Mouse (Mus musculus) adrenal gland, adult 8-10 months (tissue): ENCODE data around the gene Ube2e1. TPM values are rescaled to one million over a fixed set of nuclear protein-coding genes. Genes with fewer than 3 reads are reported as not detected.
A peak's percentile ranks its signal among the peaks of the same experiment; 100 is the strongest.

Experiments
- DNase-seq: peaks from one replicate; pipeline ENCODE4 v3.0.0; 2022
- total RNA-seq, 4 experiments: library from RNA; stranded (reverse); gene quantifications; 2 replicates each; pipeline ENCODE4 v1.2.4; 2022

The Ube2e1 gene
- total RNA-seq = 100 to 1,000 TPM in 1 of 4 experiments, 10 to 100 TPM in 3; 75.9 to 101 (median 93.4) TPM

DNA sequence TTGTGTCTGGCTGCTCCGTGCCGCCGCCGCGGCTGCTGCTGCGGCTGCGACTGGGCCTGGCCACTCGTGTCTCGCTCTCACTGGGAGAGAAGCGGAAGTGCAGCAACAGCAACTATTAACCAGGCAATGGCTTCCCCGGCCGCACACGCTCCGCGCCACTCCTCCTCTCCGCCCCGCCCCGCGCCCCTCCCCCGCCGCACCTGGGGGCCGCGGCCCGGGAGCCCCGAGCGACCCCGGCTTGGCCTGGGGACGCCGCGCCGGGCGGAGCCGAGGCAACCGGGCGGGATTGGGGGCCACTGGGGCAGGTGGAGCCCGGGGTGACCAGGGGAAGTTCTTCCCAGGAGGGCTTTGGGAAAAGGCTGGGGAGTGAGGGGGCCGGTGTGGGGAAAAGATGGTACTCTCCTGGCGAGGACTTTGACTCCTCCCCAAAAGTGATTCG lies at the start of gene Ube2e1:
Gene Ube2e1, minus strand, starts transcription at position 167 of the 439 bp plus-strand sequence.
- DNase-seq = peak; percentile 59

DNA sequence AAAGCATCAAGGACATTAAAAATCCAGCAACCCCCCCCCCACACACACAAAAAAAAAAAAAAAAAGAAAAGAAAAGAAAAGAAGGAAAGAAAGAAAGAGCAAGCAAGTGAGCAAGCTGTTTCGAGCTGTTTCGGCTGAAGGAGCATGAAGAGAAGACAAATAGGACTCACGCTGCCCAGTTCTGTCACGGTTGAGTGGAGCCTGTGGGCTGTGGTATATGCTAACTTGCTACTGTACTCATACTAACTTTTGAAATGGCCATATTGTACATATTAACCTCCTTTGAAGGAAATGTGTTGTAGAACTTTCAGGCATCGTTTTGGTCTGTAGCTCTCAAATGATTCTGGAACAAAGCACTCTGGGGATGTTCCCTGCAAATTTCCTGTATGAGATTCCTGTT lies 48.2 kb upstream of the Ube2e1 start:
- DNase-seq = no peak

DNA sequence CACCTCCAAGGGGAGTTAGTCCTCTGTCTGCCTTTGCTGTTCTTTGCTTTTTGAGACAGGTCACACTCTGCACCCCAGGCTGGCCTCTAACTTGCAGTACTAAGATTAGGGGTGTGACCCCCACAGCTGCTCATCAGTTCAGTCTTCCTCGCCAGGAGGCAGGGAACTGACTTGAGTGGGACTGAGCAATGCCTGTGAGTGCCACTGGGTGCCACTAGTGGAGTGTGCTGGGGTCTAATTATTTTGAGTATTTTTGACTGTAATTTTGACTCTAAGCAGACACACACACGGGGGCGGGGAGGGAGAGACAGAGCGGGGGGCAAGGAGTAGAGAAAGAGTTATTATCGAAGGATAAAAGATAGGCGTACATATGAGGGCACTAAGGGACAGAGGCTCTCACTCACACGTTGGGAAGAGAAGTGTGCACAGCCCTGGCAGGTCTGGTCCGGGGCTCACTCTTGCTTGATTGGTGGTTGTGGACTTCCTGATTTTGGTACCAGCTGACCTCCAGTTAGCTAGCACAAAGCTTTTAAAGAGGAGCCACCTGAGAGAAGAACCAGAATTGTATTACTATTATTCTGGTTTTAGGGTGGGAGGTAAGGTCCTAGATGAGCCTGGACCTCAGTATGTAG lies 46.4 kb upstream of the Ube2e1 start:
- DNase-seq = no peak

GRCm38 (mm10) chr14:18376206-18376605 lies 44.5 kb upstream of the Ube2e1 start:
- no peak for DNase-seq

- DNase-seq = no peak
Observed at GRCm38 (mm10) chr14:18373758-18374405, 42.2 kb upstream of the Ube2e1 start.

GRCm38 (mm10) chr14:18372761-18373610 lies 41.3 kb upstream of the Ube2e1 start:
- DNase-seq = no peak

- no peak for DNase-seq
Observed at GRCm38 (mm10) chr14:18369031-18369430, 37.4 kb upstream of the Ube2e1 start.

GRCm38 (mm10) chr14:18367025-18367424 lies 35.4 kb upstream of the Ube2e1 start:
- DNase-seq = no peak

- no peak for DNase-seq
Observed at GRCm38 (mm10) chr14:18364321-18364720, 32.7 kb upstream of the Ube2e1 start.

- DNase-seq = no peak
Observed at GRCm38 (mm10) chr14:18356442-18356841, 24.8 kb upstream of the Ube2e1 start.

- DNase-seq = no peak
Observed at GRCm38 (mm10) chr14:18355514-18356190, 24.0 kb upstream of the Ube2e1 start.

DNA sequence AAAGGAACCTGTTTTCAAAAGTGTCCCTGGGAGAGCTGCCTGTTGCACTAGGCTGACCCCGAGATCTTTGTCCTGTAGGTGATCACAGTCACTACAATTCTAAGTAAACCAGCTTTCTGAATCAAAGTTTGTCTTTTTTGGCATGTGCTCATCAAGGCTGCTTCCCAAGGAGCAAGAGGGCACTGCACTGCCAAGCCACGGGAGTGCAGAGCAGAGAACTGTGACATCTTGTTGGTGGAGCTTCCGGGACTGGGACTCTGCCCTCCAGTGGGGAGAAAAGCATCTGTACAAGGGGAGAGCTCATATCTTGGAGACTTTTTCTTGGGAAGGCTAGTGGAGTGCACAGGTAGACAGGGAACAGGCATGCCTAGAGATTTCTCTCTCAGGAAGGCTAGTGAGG lies 21.9 kb upstream of the Ube2e1 start:
- DNase-seq = no peak

- no peak for DNase-seq
Observed at GRCm38 (mm10) chr14:18352934-18353333, 21.3 kb upstream of the Ube2e1 start.

GRCm38 (mm10) chr14:18350680-18351079 lies 19.0 kb upstream of the Ube2e1 start:
- DNase-seq = no peak

DNA sequence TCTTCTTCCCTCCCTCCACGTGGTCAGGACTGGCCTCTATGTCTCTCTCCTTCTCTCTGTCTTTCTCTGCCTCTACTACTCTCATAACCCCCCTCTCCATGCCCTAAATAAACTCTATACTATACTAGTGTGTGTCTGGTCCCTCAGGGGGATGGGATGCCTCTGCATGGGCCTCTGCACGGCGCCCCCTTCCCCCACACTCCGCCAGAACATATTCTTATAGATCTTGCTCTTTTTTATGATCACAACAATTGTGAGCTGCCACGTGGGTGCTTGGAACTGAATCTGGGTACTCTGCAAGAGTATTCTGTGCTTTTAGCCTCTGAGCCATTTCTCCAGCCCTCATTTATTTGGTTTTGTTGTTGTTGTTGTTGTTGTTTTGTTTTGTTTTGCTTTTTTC lies 18.2 kb upstream of the Ube2e1 start:
- DNase-seq = no peak

- DNase-seq = no peak
Observed at GRCm38 (mm10) chr14:18343589-18343988, 11.9 kb upstream of the Ube2e1 start.

DNA sequence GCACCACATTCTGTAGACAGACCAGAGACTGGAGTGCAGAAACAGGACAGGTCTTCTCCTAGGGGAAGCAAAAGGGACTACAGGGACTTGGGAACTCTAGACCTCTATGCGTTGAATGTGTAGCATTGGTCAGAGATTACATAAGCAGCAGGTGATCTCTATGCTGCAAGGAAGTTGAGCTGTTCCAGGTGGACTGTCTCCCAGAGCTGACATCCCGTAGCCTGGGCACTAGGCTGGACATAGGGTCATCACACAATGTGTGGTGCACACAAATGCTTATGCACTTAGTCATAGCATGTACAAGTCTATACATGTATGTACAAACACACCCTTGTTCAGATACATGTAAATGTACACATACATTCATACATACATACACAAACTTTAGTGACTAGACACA lies 11.1 kb upstream of the Ube2e1 start:
- no peak for DNase-seq

DNA sequence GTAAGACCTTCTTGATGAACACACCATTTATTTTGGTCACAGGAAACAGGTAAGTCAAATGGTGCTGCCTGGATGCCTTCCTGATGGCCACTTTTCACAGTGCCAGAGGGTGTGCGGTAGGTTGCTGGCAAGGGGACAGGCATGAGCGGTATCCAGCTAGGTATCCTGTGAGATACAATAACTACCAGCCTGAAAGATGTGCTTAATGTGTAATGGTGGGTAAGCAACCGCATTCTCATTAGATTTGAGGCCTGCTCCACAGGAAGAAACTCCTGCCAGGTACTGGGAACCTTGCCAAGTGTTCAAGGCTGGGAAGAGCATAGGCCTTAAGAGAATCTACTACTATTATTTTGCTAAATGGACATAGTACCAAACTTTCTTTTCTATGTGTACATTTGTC lies 9.4 kb upstream of the Ube2e1 start:
- no peak for DNase-seq

DNA sequence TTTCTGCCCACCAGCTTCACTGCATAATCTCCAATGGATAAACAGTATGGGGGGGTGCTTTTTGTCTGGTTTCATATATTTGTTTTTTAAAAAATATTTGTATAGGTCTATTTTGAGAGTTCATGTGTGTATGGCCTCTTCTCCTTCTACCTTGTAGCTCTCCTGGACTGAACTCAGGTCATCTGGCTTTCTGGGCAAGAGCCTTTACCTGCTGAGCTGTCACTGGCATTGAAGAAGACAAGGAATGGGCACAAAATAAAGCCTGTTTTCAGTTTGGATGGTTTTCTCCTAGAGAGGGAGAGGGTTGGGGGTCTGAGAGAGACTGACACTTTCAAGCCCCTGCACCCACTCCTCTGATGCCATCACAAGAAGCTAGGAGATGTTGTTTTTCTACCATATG lies 4.4 kb upstream of the Ube2e1 start:
- DNase-seq = no peak

GRCm38 (mm10) chr14:18330789-18331692 lies 618 bp downstream of the Ube2e1 start:
- peak; percentile 15 for DNase-seq

GRCm38 (mm10) chr14:18326968-18327672 lies 4.5 kb downstream of the Ube2e1 start:
- peak; percentile 25 for DNase-seq
